Mouse (Mus musculus) megakaryocyte progenitor cell, adult 5-6 weeks (primary cell): Measurements from ENCODE around the gene Card10. TPM values are rescaled to one million over a fixed set of nuclear protein-coding genes. Genes with fewer than 3 reads are reported as not detected.

Experiments used
- ATAC-seq: replicated peaks from 2 replicates; pipeline ENCODE4 v1.8.0; 2016; ENCODE audit warnings: mild to moderate bottlenecking, moderate TSS enrichment, inconsistent platforms; ENCODE audit not compliant: poor library complexity
- total RNA-seq, 2 experiments: library from RNA; stranded (forward) in 1 of 2; stranded (reverse) in 1 of 2; fragments of 157-497, 149-512 nt in 1 of 2; fragments of 200-1000 nt in 1 of 2; gene quantifications; 2 replicates each; pipeline versions ENCODE4 v1.2.3 to v1.2.4; 2015 to 2017

Card10 gene
- total RNA-seq, 2 experiments from 2014 or later = 0.12 to 0.20 TPM

- peak; percentile 96 for ATAC-seq
Measured at GRCm38 (mm10) chr15:78835200-78836085, 32.6 kb upstream of the Card10 start.

GRCm38 (mm10) chr15:78834233-78835005, 31.6 kb upstream of the Card10 start:
- no peak for ATAC-seq

DNA sequence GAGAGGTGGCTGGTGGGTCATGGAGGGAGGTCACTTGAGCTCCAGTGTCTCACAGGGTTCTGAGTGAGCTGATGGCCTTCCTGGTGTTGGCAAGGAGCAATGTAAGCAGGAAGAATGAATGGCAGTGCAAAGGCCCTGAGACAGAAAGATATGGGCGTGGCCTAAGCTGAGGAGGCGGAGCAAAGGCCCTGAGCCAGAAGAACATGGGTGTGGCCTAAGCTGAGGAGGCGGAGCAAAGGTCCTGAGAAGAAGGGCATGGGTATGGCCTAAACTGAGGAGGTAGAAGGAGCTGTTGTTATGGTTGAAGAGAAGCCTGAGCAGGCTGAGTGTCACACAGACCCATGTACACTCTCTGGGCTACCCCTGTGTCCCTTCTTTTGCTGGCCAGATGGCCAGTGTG, 30.7 kb upstream of the Card10 start:
- peak; percentile 54 for ATAC-seq

- ATAC-seq = no peak
Measured at GRCm38 (mm10) chr15:78832701-78833123, 29.9 kb upstream of the Card10 start.

GRCm38 (mm10) chr15:78831720-78832657, 29.1 kb upstream of the Card10 start:
- ATAC-seq = no peak

GRCm38 (mm10) chr15:78830742-78831719, 28.2 kb upstream of the Card10 start:
- ATAC-seq = no peak

DNA sequence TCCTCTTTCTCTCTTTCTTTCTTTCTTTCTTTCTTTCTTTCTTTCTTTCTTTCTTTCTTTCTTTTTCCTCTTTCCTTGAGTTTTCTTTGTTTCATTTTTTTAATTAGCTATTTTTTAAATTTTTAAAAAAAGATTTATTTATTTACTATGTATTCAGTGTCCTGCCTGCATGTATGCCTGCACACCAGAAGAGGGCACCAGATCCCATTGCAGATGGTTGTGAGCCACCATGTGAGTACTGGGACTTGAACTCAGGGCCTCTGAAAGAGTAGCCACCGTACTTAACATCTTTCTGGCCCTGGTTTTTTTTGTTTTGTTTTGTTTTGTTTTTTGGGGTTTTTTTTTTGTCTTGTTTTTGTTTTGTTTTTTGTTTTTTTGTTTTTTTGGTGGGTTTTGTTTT, 26.8 kb upstream of the Card10 start:
- ATAC-seq = no peak

GRCm38 (mm10) chr15:78828315-78828714, 25.5 kb upstream of the Card10 start:
- no peak for ATAC-seq

GRCm38 (mm10) chr15:78826213-78827204, 23.7 kb upstream of the Card10 start:
- ATAC-seq = peak; percentile 94

- ATAC-seq = peak; percentile 4; the same call in 1 of the 2 replicates
Measured at GRCm38 (mm10) chr15:78816074-78816391, 13.2 kb upstream of the Card10 start.

DNA sequence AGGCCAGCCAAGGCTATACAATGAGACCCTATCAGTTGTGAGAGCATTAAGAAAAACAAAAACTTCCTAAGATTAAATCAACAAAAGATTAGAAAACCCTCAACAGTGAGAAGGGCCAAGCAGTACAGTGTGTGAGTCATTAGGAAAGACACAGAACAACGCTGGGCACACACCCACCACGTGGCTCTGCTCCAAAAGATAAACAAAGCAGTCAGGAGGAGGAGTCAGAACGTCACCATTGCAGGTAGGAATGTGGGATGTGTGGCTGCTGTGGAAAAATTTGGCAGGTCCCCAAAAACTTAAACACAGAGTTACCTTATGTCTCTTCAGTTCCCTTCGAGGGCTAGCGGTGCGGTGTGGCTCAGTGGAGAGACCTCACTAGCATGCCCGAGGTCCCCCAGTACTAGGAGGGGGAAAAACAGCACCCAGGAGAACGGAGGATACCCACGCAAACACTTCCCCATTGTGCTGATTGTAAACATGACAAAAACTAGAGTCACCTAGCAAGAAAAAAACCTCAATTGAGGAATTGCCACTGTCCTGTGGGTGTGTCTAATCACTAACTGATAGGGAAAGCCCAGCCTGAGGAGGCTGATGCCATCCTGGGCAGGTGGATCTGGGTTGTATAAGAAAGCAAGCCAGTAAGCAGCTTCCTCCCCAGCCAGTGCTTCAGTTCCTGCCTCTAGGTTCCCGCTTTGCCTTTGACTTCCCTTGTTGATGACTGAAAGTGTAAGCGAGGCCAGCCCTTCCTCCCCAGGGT, 12.7 kb upstream of the Card10 start:
- peak; percentile 76 for ATAC-seq

DNA sequence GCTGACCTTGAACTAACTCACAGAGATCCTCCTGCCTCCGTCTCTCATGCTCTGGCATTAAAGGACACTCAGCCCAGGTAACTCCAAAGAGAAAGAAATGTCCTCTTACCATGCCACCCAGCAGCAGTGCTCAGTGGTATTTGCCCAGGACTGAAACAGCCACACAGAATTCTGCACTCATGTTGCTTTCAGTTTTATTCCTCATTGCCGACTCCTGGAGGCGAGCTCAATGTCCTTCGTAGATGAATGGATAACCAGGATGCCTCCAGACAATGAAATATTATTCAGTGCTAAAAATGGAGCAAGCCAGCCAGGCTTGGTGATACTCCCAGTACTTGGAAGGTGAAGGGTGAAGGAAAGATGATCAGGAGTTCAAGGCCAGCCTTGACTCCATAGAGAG, 10.8 kb upstream of the Card10 start:
- ATAC-seq = no peak

- ATAC-seq = peak; percentile 68
Measured at GRCm38 (mm10) chr15:78810146-78810545, 7.3 kb upstream of the Card10 start.

DNA sequence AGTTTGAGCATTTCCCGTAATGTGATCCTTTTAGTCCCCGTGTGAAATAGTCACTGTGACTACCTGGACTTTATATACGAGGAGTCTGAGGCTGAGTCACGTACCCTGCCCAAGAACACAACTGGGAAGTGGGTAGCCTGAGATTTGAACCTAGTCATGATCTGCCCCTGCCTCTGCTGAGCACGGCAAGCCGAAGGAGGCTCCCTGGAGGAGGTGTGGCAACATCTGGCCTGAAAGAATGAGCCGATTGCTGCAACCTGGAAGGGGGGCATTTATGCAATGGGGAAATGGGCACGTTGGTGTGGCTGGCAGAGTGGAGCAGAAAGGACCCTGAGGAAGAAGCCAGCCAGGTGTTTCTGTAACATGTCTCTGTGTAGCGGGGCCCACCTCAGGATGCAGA, 6.9 kb upstream of the Card10 start:
- ATAC-seq = peak; percentile 79

DNA sequence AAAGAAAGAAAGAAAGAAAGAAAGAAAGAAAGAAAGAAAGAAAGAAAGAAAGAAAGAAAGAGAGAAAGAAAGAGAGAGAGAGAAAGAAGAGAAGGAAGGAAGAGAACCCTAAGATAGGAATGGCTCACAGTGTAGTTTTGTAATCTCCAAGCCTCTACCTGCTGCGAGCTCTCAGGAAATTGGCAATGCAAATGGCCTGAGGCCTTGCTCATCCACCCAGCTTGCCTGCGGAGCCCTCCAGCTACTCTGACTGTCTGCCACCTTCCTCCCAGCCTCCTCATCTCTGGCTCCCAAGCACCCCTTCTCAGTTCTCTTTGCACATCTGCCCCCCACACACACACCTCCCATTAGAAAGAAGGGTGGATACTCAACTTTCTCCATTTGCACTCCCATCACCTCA, 6.1 kb upstream of the Card10 start:
- ATAC-seq = no peak

DNA sequence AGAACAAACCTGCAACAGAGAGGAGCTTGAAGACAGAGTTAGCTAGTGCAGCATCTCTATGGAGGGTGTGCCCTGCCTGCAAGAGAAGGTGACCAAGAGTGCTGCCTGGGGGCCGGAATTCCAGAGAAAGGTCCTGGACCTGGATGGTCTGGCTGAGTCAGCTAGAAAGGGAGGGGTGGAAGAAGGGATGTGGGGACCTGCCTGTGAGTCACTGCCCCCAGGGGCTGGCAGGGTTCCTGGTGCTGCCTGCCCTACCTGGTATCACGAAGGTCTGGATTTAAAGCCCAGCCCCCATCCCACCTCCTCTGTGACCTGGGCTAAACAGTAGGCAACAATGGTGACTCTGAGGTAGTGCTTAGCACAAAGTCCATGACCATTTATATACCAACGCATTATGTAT, 4.3 kb upstream of the Card10 start:
- no peak for ATAC-seq

- ATAC-seq = no peak
Measured at GRCm38 (mm10) chr15:78806614-78807013, 3.8 kb upstream of the Card10 start.

DNA sequence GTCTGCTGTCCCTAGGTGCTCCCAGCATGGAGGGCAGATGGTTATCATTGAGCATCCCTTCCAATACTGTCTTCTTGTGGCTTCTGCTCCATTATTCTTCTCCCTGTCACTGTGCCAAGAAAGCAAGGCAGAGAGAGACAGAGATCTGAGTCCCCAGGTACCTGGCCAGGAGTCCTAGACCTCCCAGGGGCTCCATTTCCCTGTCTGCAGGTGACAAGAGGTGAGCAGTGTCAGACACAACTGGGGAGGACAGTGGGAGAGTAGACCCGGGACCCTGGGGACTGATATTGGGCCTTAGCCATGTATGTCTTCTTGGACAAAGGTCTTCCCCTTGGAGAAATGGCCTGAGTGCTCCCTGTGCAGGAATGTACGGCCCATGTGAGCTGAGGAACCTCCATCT, 2.5 kb upstream of the Card10 start:
- no peak for ATAC-seq
